Mouse (Mus musculus) 3134 (cell line): Measurements from ENCODE around the gene Ocel1.
A peak's percentile ranks its signal among the peaks of the same experiment; 100 is the strongest.
"Not testable (repeated sequence)": the region's sequence is repeated elsewhere in the genome, so short reads cannot be mapped to it uniquely, and the experiment has no call there.

Source experiments
- DNase-seq: peaks from one replicate; pipeline ENCODE4 v3.0.0-alpha.2; 2011; ENCODE audit warnings: low spot score; ENCODE audit not compliant: insufficient read length; ENCODE audit errors: extremely low read depth

Gene Ocel1

GRCm38 (mm10) chr8:71371236-71371848, at the start of gene Ocel1:
TSS of gene Ocel1 (plus strand) at chr8:71371298.
- DNase-seq: peak; percentile 98

GRCm38 (mm10) chr8:71322939-71323338, 48.2 kb upstream of the Ocel1 start:
- no peak for DNase-seq

GRCm38 (mm10) chr8:71324848-71325247, 46.2 kb upstream of the Ocel1 start:
- DNase-seq: no peak

- not testable (repeated sequence) for DNase-seq
Observed at GRCm38 (mm10) chr8:71337834-71338233, 33.3 kb upstream of the Ocel1 start.

DNA sequence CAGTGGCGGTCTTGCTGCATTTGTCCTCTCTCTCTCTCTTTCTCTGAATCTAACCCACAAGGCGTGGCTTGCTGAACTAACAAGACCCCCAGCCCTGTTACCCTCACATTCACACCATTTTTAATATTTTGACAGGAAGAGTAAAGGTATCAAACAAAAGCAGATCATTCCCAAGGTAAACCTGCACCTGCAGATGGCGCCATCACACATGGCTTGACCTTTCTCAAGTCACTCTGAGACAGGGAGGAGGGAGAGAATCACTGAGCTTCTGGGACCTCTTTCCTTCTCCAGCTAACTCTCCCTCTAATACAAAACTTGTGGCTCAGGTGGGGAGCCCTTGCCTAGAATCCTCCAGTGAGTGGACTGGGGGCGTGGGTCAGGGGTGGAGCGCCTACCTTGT, 30.5 kb upstream of the Ocel1 start:
- DNase-seq: no peak

- no peak for DNase-seq
Observed at GRCm38 (mm10) chr8:71346581-71346980, 24.5 kb upstream of the Ocel1 start.

DNA sequence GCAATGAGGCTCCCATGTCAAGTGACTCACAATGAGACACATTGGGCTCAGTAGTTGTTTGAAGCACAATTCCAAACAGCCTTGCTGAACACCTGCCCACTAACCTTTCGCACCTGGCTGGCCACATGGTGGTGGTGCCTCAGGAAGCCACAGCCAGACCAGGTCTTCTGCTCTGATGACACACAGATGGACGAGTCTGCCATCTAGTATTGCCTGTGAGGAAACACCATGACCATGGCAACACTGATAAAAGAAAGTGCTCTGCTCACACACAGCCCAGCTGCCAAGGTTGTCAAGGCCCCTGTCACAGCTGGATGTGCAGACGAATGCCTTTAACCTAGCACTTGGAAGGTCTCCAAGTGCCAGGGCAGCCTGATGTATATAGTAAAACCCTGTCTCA, 20.0 kb upstream of the Ocel1 start:
- DNase-seq: peak; percentile 41

DNA sequence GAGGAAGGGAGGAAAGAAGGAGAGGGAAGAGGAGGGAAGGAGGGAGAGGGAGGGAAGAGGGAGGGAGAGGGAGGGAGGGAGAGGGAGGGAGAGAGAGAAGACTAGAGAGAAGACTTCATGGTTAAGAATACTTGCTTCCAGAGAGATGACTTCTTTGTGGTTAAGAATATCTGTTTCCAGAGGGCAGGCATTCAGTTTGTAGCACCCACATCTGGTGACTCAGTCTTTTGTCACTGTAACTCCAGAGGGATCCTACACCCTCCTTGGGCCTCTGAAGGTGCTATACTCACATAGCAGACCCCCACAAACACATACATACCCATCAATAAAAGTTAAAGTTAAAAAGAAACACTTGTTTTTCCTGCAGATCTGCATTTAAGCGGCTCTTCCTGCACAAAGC, 19.6 kb upstream of the Ocel1 start:
- DNase-seq: no peak

DNA sequence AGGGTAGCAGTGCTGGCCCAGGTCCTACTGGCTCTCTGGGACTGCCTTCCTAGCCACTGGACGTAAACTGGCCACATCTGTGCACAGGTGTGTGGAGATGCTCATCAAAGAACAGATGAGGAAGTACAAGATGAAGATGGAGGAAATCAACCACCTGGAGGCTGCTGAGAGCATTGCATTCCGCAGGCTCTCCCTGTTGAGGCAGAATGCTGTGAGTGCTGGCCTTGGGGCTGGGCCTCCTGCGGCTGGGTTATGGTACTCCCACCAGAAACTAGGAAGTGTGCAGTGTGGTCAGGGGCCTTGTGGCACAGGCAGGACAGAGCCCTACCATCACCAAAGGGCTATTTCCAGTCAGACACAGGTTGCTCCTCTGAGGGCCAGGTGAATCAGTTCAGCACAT, 13.1 kb upstream of the Ocel1 start:
- DNase-seq: no peak

DNA sequence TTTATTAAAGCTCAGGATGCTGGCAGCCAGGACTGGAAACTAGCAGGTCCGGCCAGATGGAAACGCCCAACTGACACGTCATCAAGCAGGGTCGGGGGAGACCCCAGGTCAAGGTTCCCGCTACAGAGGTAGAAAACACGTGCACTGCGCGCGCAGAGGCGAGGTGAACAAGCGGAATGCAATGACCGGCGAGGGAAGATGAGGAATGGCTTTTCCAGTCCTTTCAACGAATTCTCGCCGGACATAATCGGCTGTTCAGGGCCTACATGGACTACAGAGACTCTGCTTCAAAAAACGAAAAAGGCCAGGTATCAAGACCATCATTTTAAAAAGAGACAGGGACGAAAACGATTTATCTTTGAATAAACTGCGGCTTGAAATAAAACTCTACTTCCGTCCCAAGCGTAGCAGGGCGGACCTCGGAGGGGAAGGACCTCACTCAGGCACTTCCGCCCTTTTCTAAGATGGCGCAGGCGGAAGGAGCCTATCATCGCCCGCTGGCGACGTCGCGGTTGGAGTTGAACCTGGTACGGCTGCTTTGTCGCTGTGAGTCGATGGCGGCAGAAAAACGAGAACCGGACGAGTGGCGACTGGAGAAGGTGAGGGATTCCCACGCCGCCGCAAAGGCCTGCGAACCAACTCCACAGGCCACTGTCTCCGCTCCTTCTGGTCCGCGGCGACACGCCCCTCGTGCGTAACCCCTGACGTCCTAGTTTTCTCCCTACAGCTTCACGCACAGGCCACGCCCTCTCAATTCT, 4.1 kb upstream of the Ocel1 start, which contains the start of gene Use1:
TSS of gene Use1 (plus strand) at position 78 of the 758 bp plus-strand sequence.
- DNase-seq: peak; percentile 95

GRCm38 (mm10) chr8:71367529-71368176, 3.4 kb upstream of the Ocel1 start:
- DNase-seq: no peak

GRCm38 (mm10) chr8:71368366-71368765, 2.7 kb upstream of the Ocel1 start:
- DNase-seq: no peak

GRCm38 (mm10) chr8:71369040-71369718, 1.9 kb upstream of the Ocel1 start:
- DNase-seq: no peak

GRCm38 (mm10) chr8:71370711-71371235, 325 bp upstream of the Ocel1 start:
- peak; percentile 46 for DNase-seq

DNA sequence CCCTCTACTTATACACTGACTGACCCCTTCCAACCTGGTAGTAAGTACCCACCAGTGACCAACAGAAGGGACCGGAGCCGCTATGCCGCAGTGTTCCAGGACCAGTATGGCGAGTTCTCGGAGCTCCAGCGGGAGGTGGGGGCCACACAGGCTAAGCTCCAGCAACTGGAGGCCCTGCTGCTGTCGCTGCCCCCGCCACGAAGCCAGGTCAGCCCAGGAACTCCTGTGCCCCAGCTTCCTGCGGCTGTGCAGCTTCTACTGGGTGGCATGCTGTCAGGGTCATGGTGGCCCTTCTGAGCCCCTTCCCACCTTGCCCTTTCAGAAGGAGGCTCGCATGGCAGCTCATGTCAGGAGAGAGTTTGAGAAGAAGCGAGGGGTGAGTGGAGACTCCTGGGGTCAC, 1.3 kb downstream of the Ocel1 start:
- no peak for DNase-seq

DNA sequence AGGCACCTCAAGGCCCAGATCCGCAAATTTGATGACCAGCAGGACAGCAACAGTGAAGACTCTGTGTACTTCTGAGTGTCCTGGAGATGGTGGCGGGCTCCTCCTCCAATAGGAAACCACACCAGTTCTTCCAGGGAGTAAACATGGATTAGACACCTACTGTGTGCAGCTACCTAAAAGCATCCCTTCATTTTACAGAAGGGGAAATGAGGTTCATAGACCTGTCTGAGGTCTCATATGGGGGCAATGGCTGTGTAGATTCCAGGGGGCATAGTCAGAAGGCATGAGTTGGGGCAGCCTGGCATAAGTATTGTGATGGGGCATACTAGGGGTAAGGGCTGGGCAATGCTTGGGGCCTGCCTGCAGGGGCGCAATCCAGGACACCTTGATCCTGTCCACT, 1.9 kb downstream of the Ocel1 start:
- no peak for DNase-seq

GRCm38 (mm10) chr8:71374616-71375206, 3.6 kb downstream of the Ocel1 start:
- no peak for DNase-seq

DNA sequence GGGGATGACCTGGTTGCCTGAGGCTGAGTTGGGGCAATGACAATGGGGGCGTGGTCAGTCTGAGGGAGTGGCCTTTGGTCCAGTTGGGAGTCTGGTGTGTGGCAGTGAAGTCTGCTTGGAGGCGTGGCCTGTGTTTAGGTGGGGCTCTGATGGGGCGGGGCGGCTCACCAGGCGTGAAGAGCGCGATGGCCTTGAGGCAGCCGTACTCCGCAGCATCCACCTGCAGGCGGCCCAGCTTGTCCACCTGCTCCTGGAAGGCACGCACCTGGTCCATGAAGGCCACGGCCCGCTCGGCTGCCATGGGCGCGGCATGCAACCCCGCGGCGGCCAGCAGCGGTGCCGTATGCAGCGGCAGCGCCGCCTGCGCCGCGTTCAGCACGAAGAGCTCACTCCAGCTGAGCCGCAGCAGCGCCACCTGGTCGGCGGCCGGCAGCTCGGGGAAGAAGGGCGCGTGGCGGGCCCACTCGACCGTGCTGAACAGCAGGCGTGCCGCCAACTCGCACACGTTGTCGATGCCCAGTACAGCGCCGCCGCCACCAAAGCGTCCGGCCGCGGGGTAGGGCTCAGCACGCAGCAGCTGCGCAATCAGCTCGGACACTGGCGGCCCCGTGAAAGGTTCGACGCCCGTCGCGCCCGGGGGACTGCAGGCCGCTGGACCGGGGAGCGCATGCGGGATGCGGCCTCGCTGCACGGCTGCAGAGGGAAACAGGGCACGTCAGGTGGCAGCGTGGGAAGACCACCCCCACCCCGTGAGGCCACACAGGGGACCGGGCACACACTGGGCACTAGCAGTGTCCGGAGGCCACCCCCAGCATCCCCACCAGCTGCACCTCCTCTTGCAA, 4.7 kb downstream of the Ocel1 start:
- no peak for DNase-seq

- DNase-seq: no peak
Observed at GRCm38 (mm10) chr8:71376423-71377030, 5.4 kb downstream of the Ocel1 start.
